Mouse (Mus musculus): ENCODE measurements around the gene Gm40193.

- no peak for TF ChIP-seq POLR2A (IDR thresholded peaks at IDR 0.05; ENCODE audit: borderline replicate concordance, control insufficient read depth, low read depth, low read length)
- no peak for TF ChIP-seq CTCF (IDR thresholded peaks at IDR 0.05; ENCODE audit: control insufficient read depth, insufficient read depth, low read length)
Measured at GRCm38 (mm10) chr11:70551526-70551925, 18.8 kb upstream of the Gm40193 start.
